Comparison of ENCODE assay signal across 10 mouse cellular contexts in the genomic region with DNA sequence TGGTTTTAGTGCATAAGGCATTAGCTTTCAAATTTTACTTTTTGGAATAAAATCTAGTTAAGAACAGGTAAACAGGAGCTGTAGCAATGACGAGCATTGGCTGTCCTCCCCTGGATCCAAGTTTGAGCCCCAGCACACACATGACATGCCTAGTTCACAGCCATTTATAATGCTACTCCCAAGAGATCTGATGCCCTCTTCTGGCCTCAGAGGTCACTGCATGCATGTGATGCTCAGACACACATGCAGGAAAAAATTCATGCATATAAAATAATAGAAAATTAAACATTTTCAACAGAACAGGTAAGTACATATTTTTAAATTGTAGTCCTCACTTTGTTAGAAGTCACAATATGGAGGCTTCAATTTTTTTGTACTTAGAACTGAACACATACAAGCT.
A peak's percentile ranks its signal among the peaks of the same experiment; 100 is the strongest.
DNase-seq lines count a peak whose midpoint lies in the region; ATAC-seq lines count a peak whose summit lies in the region.
"Had no signal": no experiment of that assay in that cellular context is flagged by ENCODE, and none has a peak within 500 bp of the region (broad histone marks: within the 10 kb centered on the region; RNA-seq: fewer than 3 reads in every experiment).

No protein-coding gene starts in this region.

- no peak overlapping the region for H3K27ac ChIP-seq in midbrain, embryonic 10.5 days (replicated peaks)
- H3K27ac ChIP-seq in midbrain, embryonic 16.5 days (ENCODE audit: low read length): no peak overlapping the region
- H3K27ac ChIP-seq: heart, embryonic 13.5 days; midbrain, embryonic 12.5 days had no signal

- no peak overlapping the region for H3K4me3 ChIP-seq in midbrain, embryonic 10.5 days
- no peak overlapping the region for H3K4me3 ChIP-seq in midbrain, embryonic 16.5 days (ENCODE audit: low read depth, low read length)
- H3K4me3 ChIP-seq: heart, embryonic 13.5 days; midbrain, embryonic 12.5 days had no signal

- no peak overlapping the region for H3K4me2 ChIP-seq in midbrain, embryonic 16.5 days (ENCODE audit: low read length)
- H3K4me2 ChIP-seq: heart, embryonic 13.5 days; midbrain, embryonic 12.5 days had no signal

- peak; percentile 6 for DNase-seq in cerebellum, adult 11 months
- DNase-seq in cerebellum, adult 9-11 months: no peak
- peak; percentile 33 for DNase-seq in midbrain, embryonic 10.5 days (ENCODE audit: low spot score)
- DNase-seq in c-Kit-positive CD71-negative TER-119-negative erythroid progenitor cells, embryonic 14.5 days (ENCODE audit: low read depth): peak; percentile 32
- DNase-seq in lung, postnatal 4 days: peak; percentile 42 to 69
- peak; percentile 45 to 64 for DNase-seq in thymus, postnatal 10 days (ENCODE audit: low spot score in 2 of 2)

- H3K36me3 ChIP-seq in midbrain, embryonic 10.5 days: no peaks in the 10 kb centered on the region
- H3K36me3 ChIP-seq in midbrain, embryonic 16.5 days (ENCODE audit: control insufficient read depth, insufficient read depth, low read length): no peaks in the 10 kb centered on the region
- H3K36me3 ChIP-seq: midbrain, embryonic 12.5 days had no signal

- WGBS in midbrain, embryonic 10.5 days: 69% methylated on average over 1 of the region's 1 CpGs
- WGBS in midbrain, embryonic 16.5 days: 76% methylated on average over 1 of the region's 1 CpGs

- no peaks in the 10 kb centered on the region for H3K4me1 ChIP-seq in midbrain, embryonic 10.5 days
- H3K4me1 ChIP-seq in midbrain, embryonic 16.5 days (ENCODE audit: control insufficient read depth, insufficient read depth, low read length): no peaks in the 10 kb centered on the region
- H3K4me1 ChIP-seq: midbrain, embryonic 12.5 days had no signal

- H3K9ac ChIP-seq in midbrain, embryonic 16.5 days (ENCODE audit: low read depth, low read length): no peak overlapping the region
- H3K9ac ChIP-seq: heart, embryonic 13.5 days; midbrain, embryonic 12.5 days had no signal

- ATAC-seq in midbrain, embryonic 16.5 days: no peak
- ATAC-seq in inflammation-experienced regulatory T-cells, adult 6 months: peak; percentile 84

- H3K27me3 ChIP-seq in midbrain, embryonic 10.5 days (ENCODE audit: low read depth, poor library complexity, severe bottlenecking): no peaks in the 10 kb centered on the region
- no peaks in the 10 kb centered on the region for H3K27me3 ChIP-seq in midbrain, embryonic 16.5 days (ENCODE audit: control insufficient read depth, insufficient read depth, low read depth, low read length)
- H3K27me3 ChIP-seq: heart, embryonic 13.5 days; midbrain, embryonic 12.5 days had no signal

- H3K9me3 ChIP-seq in midbrain, embryonic 10.5 days (replicated peaks): no peaks in the 10 kb centered on the region
- no peaks in the 10 kb centered on the region for H3K9me3 ChIP-seq in midbrain, embryonic 16.5 days (replicated peaks; ENCODE audit: control insufficient read depth, low read length, poor library complexity, severe bottlenecking)
- H3K9me3 ChIP-seq: heart, embryonic 13.5 days; midbrain, embryonic 12.5 days had no signal
